Mouse (Mus musculus): Measurements from ENCODE around the gene Hist3h2a. TPM values are rescaled to one million over a fixed set of nuclear protein-coding genes. Genes with fewer than 3 reads are reported as not detected.
A peak's percentile ranks its signal among the peaks of the same experiment; 100 is the strongest.

Gene Hist3h2a
- polyA plus RNA-seq, 1 experiment from 2014 or later: 16.7 TPM

DNA sequence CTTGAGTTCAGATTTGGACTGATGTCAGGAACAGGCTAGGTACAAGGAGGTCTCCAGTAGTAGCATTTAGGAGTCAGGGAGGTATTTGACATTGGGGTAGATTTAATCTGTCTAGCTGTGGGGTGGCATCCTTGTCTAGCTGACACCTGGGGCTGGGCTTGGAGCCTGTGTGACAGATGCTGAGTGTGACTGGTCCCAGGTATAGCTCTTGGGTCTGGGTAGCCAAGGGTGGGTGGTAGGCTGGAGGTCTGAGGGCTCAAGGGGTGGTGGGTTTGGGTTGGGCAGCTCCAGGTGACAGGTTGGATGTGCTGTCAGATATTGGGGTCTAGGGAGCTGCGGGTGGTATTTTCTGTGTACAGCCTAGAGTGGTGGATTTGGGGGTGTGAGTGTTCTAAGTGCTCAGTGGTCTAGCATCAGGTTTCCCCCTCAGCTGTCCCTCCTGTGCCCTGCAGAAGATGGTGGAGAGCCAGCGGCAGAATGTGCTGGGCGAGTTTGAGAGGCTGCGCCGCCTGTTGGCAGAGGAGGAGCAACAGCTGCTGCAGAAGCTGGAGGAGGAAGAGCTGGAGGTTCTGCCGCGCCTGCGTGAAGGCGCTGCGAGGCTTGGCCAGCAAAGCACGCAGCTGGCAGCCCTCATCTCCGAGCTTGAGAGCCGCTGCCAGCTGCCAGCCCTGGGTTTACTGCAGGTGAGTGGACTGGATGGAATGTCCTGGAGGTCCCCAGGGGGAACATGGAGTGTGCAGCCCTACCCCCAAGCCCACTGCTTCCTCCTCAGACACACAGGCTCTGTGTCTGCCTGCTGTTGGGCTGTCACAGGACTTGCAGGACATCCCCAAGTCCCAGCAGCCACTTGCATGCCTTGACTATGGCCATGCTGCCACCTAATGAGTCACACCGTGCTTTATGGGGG is 27.3 kb downstream of the Hist3h2a start:
- no peak overlapping the region for H3K4me3 ChIP-seq (ENCODE audit: low read depth, low read length)
- H3K9ac ChIP-seq (ENCODE audit: low read depth, low read length): no peak overlapping the region
- peak; percentile 72 for TF ChIP-seq CTCF (IDR thresholded peaks at IDR 0.05; ENCODE audit: low read depth)
- no peak for ATAC-seq
- no peaks in the 10 kb centered on the region for H3K27me3 ChIP-seq (replicated peaks; ENCODE audit: control insufficient read depth, insufficient read depth, low read length)
- WGBS: 53% methylated on average over 14 of the region's 14 CpGs
- H3K4me2 ChIP-seq (replicated peaks; ENCODE audit: low read depth): no peak overlapping the region
- H3K36me3 ChIP-seq (ENCODE audit: control insufficient read depth, insufficient read depth): peaks cover 45% of the 10 kb centered on the region
- H3K9me3 ChIP-seq (ENCODE audit: control insufficient read depth): no peaks in the 10 kb centered on the region
- no peak overlapping the region; the same call in 1 of the 2 replicates for H3K27ac ChIP-seq (ENCODE audit: low read depth, low read length)
- peaks cover 11% of the 10 kb centered on the region for H3K4me1 ChIP-seq (replicated peaks; ENCODE audit: control insufficient read depth, insufficient read depth, low read length)

DNA sequence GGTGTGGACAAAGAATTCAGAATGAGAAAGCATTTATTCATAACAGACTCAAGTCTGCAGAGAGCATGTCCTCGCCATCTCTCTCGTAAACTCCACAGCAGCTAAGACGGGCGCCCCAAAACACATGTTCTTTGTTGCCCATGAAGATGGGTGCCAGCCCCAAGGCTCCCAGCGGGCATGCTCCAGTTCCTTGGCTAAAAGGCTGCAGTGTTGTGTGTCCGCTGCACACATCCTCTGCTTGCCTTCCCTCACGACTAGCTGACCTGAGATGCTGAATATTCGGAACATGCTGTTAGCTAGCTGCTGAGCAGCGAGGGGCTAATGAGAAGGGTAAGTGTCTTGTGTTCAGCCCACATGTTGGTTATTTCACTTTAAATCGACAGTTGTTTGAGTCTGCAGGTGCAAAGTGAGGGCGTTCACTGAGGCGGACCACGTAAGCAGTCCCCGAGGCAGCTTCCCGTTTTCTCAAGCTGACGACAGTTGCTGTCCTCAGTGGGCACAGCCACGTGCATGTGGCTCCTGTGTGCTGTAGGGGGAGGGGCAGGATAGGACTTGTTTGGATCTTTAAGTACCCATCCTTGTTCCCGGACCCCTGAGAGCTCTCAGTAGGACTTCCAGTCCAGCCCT is 28.1 kb downstream of the Hist3h2a start:
- Histone ChIP-seq H3K4me2 (replicated peaks; ENCODE audit: low read depth) (no peak overlapping the region), H3K27ac (ENCODE audit: low read depth, low read length) (no peak overlapping the region; the same call in 1 of the 2 replicates), H3K36me3 (ENCODE audit: control insufficient read depth, insufficient read depth) (peaks cover 53% of the 10 kb centered on the region), H3K4me3 (ENCODE audit: low read depth, low read length) (no peak overlapping the region), H3K9me3 (ENCODE audit: control insufficient read depth) (no peaks in the 10 kb centered on the region), H3K9ac (ENCODE audit: low read depth, low read length) (no peak overlapping the region), H3K4me1 (replicated peaks; ENCODE audit: control insufficient read depth, insufficient read depth, low read length) (peaks cover 11% of the 10 kb centered on the region), H3K27me3 (replicated peaks; ENCODE audit: control insufficient read depth, insufficient read depth, low read length) (no peaks in the 10 kb centered on the region)
- no peak for TF ChIP-seq CTCF (IDR thresholded peaks at IDR 0.05; ENCODE audit: low read depth)
- no peak for ATAC-seq
- WGBS: 88% methylated on average over 18 of the region's 18 CpGs

DNA sequence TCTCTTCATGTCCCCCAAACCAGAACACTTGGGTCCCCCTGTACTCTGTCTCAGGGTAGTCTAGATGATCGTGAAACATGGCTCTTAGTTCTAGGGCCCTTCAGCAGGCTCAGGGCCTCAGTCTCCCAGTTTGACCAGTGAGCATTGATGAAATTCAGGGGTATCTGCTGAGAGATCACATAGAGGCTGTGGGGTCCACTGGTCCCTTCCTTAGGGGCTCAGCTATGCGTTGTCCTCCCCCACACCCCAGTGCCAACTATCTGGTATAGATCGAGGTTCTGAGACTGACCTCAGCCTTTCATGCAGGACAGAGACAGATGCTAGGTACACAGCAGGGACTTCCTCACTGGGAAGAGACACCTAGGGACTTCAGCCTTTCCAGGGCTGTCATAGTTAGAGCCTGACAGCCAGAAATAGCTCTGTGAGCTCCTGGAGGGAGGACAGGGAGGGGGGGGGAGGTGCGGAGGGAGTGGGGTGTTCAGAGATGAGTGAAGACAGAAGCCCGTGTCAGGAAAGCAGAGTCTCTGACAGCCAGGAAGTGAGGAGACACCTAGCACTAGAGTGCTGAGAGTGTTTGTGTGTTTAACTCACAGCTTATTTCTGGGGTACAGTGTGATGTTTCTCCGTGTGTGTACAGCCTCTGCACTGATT is 29.3 kb downstream of the Hist3h2a start:
- WGBS: 84% methylated on average over 6 of the region's 6 CpGs
- Histone ChIP-seq H3K4me1 (replicated peaks; ENCODE audit: control insufficient read depth, insufficient read depth, low read length) (peaks cover 11% of the 10 kb centered on the region), H3K9ac (ENCODE audit: low read depth, low read length) (no peak overlapping the region), H3K27me3 (replicated peaks; ENCODE audit: control insufficient read depth, insufficient read depth, low read length) (no peaks in the 10 kb centered on the region), H3K36me3 (ENCODE audit: control insufficient read depth, insufficient read depth) (peaks cover 64% of the 10 kb centered on the region), H3K4me3 (ENCODE audit: low read depth, low read length) (no peak overlapping the region), H3K27ac (ENCODE audit: low read depth, low read length) (no peak overlapping the region), H3K9me3 (ENCODE audit: control insufficient read depth) (no peaks in the 10 kb centered on the region), H3K4me2 (replicated peaks; ENCODE audit: low read depth) (no peak overlapping the region)
- no peak for ATAC-seq
- no peak for TF ChIP-seq CTCF (IDR thresholded peaks at IDR 0.05; ENCODE audit: low read depth)

DNA sequence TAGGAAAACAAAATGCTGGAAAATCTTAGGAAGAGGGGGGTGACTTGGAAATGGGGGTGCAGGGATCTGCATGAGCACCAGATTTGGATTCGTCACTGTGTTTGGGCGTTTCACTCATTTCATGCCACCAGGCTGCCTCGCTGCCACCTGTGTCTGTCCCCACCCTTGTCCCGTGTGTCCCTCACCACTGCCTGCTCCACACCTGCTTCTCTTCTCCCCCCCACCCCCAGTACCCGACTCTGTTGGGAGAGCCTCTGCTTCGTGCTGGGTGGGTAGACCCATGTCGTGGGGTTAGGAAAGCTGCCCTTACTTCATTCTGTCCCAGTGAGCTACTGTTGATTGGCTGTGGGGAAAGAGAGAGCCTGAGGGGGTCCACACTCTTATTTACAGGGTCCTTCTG is 30.2 kb downstream of the Hist3h2a start:
- Histone ChIP-seq H3K27me3 (replicated peaks; ENCODE audit: control insufficient read depth, insufficient read depth, low read length) (no peaks in the 10 kb centered on the region), H3K27ac (ENCODE audit: low read depth, low read length) (no peak overlapping the region), H3K36me3 (ENCODE audit: control insufficient read depth, insufficient read depth) (peaks cover 72% of the 10 kb centered on the region), H3K4me1 (replicated peaks; ENCODE audit: control insufficient read depth, insufficient read depth, low read length) (peaks cover 7% of the 10 kb centered on the region), H3K4me3 (ENCODE audit: low read depth, low read length) (no peak overlapping the region), H3K4me2 (replicated peaks; ENCODE audit: low read depth) (no peak overlapping the region), H3K9ac (ENCODE audit: low read depth, low read length) (no peak overlapping the region), H3K9me3 (ENCODE audit: control insufficient read depth) (no peaks in the 10 kb centered on the region)
- ATAC-seq: no peak
- no peak for TF ChIP-seq CTCF (IDR thresholded peaks at IDR 0.05; ENCODE audit: low read depth)
- 95% methylated on average over 7 of the region's 7 CpGs for WGBS

DNA sequence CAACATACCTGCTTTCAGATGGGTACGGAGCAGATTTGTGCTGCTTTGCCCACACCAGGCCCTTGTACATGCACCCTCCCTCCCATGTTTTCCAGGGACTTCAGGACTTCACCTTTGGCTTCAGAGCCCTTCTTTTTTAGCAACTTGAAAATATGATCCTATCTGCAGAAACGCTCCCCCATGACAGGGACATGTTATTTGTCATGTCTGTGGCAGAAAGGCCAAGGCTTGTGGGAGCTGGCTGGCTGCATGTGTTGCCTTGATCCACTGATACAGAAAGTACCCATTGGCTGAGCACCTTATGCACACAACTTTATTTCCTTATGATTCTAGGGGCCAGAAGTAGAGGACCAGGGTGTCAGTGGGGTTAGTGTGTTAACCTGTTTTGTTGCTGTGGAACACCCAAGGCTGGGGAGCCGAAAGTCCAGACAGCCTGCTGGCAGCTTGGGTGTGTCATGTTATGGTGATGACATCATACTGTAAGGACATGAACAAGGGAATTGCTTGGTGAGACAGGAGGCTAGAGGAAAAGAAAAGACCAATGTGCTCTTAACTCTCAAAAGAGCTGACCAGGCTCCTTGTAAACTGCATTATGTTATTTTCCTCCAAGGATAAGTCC is 30.9 kb downstream of the Hist3h2a start:
- no peaks in the 10 kb centered on the region for H3K27me3 ChIP-seq (replicated peaks; ENCODE audit: control insufficient read depth, insufficient read depth, low read length)
- H3K4me1 ChIP-seq (replicated peaks; ENCODE audit: control insufficient read depth, insufficient read depth, low read length): no peaks in the 10 kb centered on the region; the same call in 1 of the 2 replicates
- H3K9ac ChIP-seq (ENCODE audit: low read depth, low read length): no peak overlapping the region
- peaks cover 79% of the 10 kb centered on the region for H3K36me3 ChIP-seq (ENCODE audit: control insufficient read depth, insufficient read depth)
- no peak for TF ChIP-seq CTCF (IDR thresholded peaks at IDR 0.05; ENCODE audit: low read depth)
- H3K27ac ChIP-seq (ENCODE audit: low read depth, low read length): 0 out of 2 replicates have a peak overlapping the region, but pooled peaks have one; percentile 23
- 73% methylated on average over 3 of the region's 3 CpGs for WGBS
- H3K4me3 ChIP-seq (ENCODE audit: low read depth, low read length): no peak overlapping the region
- no peaks in the 10 kb centered on the region for H3K9me3 ChIP-seq (ENCODE audit: control insufficient read depth)
- peak; percentile 67 for ATAC-seq
- no peak overlapping the region for H3K4me2 ChIP-seq (replicated peaks; ENCODE audit: low read depth)

All from intestine, postnatal 0 days (tissue).